Mouse (Mus musculus) forebrain, postnatal 0 days (tissue): ENCODE measurements at regions not wholly inside any gene's neighbourhood (a gene's known extent, or its start where the extent isn't known, plus 50 kb on each side); places are given as distances from the start of the nearest gene placed in this dataset.

ENCODE experiments used
- ATAC-seq: fragments of 200-750 bp; cut with Nextera tagmentation; 2 replicates; pipeline ENCODE4 v1.8.0; 2017; ENCODE audit warnings: mild to moderate bottlenecking, moderate library complexity
- DNase-seq: peaks from one replicate; pipeline ENCODE4 v3.0.0-alpha.2; 2015
- H3K27ac ChIP-seq: fragments of 300-500 bp; sonication (generic); 2 replicates; pipeline ENCODE4 v1.5.1; 2014; ENCODE audit warnings: low read depth, mild to moderate bottlenecking, antibody characterized with exemption, low read length, moderate library complexity, mixed read lengths
- H3K27me3 ChIP-seq: fragments of 300-500 bp; sonication (generic); 2 replicates; pipeline ENCODE4 v1.6.1; 2014; ENCODE audit warnings: mild to moderate bottlenecking, low read length, mixed read lengths; ENCODE audit not compliant: insufficient read depth
- H3K36me3 ChIP-seq: fragments of 300-500 bp; sonication (generic); 2 replicates; pipeline ENCODE4 v1.6.1; 2014; ENCODE audit warnings: mild to moderate bottlenecking, moderate library complexity; ENCODE audit not compliant: insufficient read depth
- H3K4me1 ChIP-seq: fragments of 300-500 bp; sonication (generic); 2 replicates; pipeline ENCODE4 v1.6.1; 2014; ENCODE audit warnings: antibody characterized with exemption; ENCODE audit not compliant: insufficient read depth
- H3K4me2 ChIP-seq: fragments of 300-500 bp; sonication (generic); 2 replicates; pipeline ENCODE4 v1.6.1; 2014; ENCODE audit warnings: low read depth, mild to moderate bottlenecking, moderate library complexity
- H3K4me3 ChIP-seq: fragments of 300-500 bp; sonication (generic); 2 replicates; pipeline ENCODE4 v1.5.1; 2014; ENCODE audit warnings: low read depth, low read length, mixed read lengths
- H3K9ac ChIP-seq: fragments of 300-500 bp; sonication (generic); 2 replicates; pipeline ENCODE4 v1.6.1; 2014; ENCODE audit warnings: mild to moderate bottlenecking
- H3K9me3 ChIP-seq: fragments of 300-500 bp; sonication (generic); 2 replicates; pipeline ENCODE4 v1.6.1; 2016; ENCODE audit warnings: low read length
- CTCF ChIP-seq: sonication (generic); IDR thresholded peaks from 2 replicates; pipeline ENCODE4 v1.5.1; 2016; ENCODE audit warnings: antibody characterized with exemption, control low read depth, low read depth
- WGBS: fragments of 180-500 bp; shearing (Covaris S2); extraction: QIAGEN DNeasy Blood & Tissue Kit; methylation state at CpG from one replicate; pipeline ENCODE4 v1.1.7; 2014; 5-methylcytosine and 5-hydroxymethylcytosine counted together

GRCm38 (mm10) chr14:120165496-120166045 is 109.9 kb upstream of the Mbnl2 start:
- no peak for TF ChIP-seq CTCF
- no peak for DNase-seq

DNA sequence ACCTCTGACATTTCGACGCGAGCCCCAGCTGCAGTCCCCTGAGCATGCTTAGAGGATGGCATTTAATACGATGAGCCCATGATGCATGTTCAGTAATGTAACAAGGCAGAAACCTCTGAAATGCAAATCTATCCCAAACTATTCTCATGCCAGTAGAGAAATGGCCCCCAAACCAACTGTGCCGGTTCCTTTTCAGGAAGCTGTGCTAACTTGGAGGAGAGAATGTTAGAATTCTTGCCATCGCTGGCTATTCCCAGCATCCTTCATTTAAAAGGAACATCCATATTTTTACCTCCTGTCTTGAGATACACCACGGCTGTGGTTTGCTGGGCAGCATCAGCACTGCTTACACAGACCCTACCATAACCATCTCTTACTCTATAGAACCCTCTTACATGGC is 104.7 kb upstream of the Mbnl2 start:
- Histone ChIP-seq H3K9me3 (no peaks in the 10 kb centered on the region), H3K4me2 (no peak overlapping the region), H3K4me3 (no peak overlapping the region), H3K36me3 (no peaks in the 10 kb centered on the region), H3K27me3 (no peaks in the 10 kb centered on the region), H3K27ac (no peak overlapping the region), H3K9ac (no peak overlapping the region), H3K4me1 (no peaks in the 10 kb centered on the region)
- DNase-seq (no peak), ATAC-seq (no peak)
- WGBS, result 81% methylated on average over 7 of the region's 7 CpGs
- TF ChIP-seq CTCF, result no peak

More at GRCm38 (mm10) chr14:120165496-120166045, 109.9 kb upstream of the Mbnl2 start:
- Histone ChIP-seq H3K4me1 (no peaks in the 10 kb centered on the region), H3K4me3 (no peak overlapping the region), H3K4me2 (no peak overlapping the region), H3K9me3 (no peaks in the 10 kb centered on the region), H3K36me3 (no peaks in the 10 kb centered on the region), H3K9ac (no peak overlapping the region), H3K27ac (no peak overlapping the region), H3K27me3 (no peaks in the 10 kb centered on the region)
- 89% methylated on average over 10 of the region's 10 CpGs for WGBS
- no peak for ATAC-seq

GRCm38 (mm10) chr14:120172058-120172457 is 103.4 kb upstream of the Mbnl2 start:
- no peak overlapping the region for H3K4me3 ChIP-seq
- H3K4me2 ChIP-seq, result no peak overlapping the region
- no peak overlapping the region for H3K9ac ChIP-seq
- ATAC-seq (no peak), DNase-seq (no peak)
- H3K27ac ChIP-seq, result no peak overlapping the region
- H3K27me3 ChIP-seq, result no peaks in the 10 kb centered on the region
- no peak for TF ChIP-seq CTCF
- WGBS, result 92% methylated on average over 4 of the region's 4 CpGs
- H3K9me3 ChIP-seq, result no peaks in the 10 kb centered on the region
- H3K36me3 ChIP-seq, result no peaks in the 10 kb centered on the region
- H3K4me1 ChIP-seq, result no peaks in the 10 kb centered on the region

- H3K27me3 ChIP-seq, result no peaks in the 10 kb centered on the region
- ATAC-seq (no peak), DNase-seq (no peak)
- no peak overlapping the region for H3K9ac ChIP-seq
- WGBS, result 81% methylated on average over 8 of the region's 8 CpGs
- no peak for TF ChIP-seq CTCF
- no peak overlapping the region for H3K4me2 ChIP-seq
- H3K27ac ChIP-seq, result no peak overlapping the region
- no peak overlapping the region for H3K4me3 ChIP-seq
- H3K4me1 ChIP-seq, result no peaks in the 10 kb centered on the region
- H3K36me3 ChIP-seq, result no peaks in the 10 kb centered on the region
- no peaks in the 10 kb centered on the region for H3K9me3 ChIP-seq
Measured at GRCm38 (mm10) chr14:120172844-120173243, 102.6 kb upstream of the Mbnl2 start.

GRCm38 (mm10) chr14:120174615-120175014 is 100.9 kb upstream of the Mbnl2 start:
- DNase-seq (peak; percentile 44), ATAC-seq (peak; percentile 64)
- no peak overlapping the region for H3K4me3 ChIP-seq
- WGBS, result 64% methylated on average over 5 of the region's 5 CpGs
- no peaks in the 10 kb centered on the region for H3K4me1 ChIP-seq
- no peak overlapping the region for H3K4me2 ChIP-seq
- H3K9me3 ChIP-seq, result no peaks in the 10 kb centered on the region
- H3K27me3 ChIP-seq, result no peaks in the 10 kb centered on the region
- no peaks in the 10 kb centered on the region for H3K36me3 ChIP-seq
- TF ChIP-seq CTCF, result no peak
- H3K9ac ChIP-seq, result no peak overlapping the region
- H3K27ac ChIP-seq, result no peak overlapping the region

DNA sequence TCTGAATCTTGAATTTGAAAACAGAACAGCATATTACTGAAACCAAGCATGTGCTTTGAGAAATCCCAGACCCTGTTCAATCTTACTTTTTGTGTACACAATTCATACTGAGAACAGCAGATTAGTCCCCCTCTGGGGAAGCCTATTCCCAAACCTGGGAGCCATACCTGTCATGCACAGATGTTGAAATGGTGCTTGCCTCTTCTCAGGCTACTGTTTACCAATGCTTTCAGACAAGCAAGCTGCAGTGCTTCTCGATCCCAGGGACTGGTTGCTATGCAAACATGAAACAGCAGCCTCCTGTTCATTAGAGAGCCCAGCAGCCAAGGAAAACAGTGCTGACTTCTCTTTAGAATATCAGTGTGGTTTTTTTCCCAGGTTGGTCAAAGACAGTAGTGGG is 80.3 kb upstream of the Mbnl2 start:
- Histone ChIP-seq H3K27me3 (no peaks in the 10 kb centered on the region), H3K9me3 (no peaks in the 10 kb centered on the region), H3K27ac (no peak overlapping the region), H3K9ac (no peak overlapping the region), H3K36me3 (no peaks in the 10 kb centered on the region), H3K4me3 (no peak overlapping the region), H3K4me1 (no peaks in the 10 kb centered on the region), H3K4me2 (no peak overlapping the region)
- 28% methylated on average over 1 of the region's 1 CpGs for WGBS
- ATAC-seq (no peak), DNase-seq (no peak)
- no peak for TF ChIP-seq CTCF

- no peak overlapping the region for H3K4me2 ChIP-seq
- H3K27ac ChIP-seq, result no peak overlapping the region
- H3K4me1 ChIP-seq, result no peaks in the 10 kb centered on the region
- H3K4me3 ChIP-seq, result no peak overlapping the region
- no peaks in the 10 kb centered on the region for H3K36me3 ChIP-seq
- no peaks in the 10 kb centered on the region for H3K27me3 ChIP-seq
- no peak overlapping the region for H3K9ac ChIP-seq
- 84% methylated on average over 3 of the region's 3 CpGs for WGBS
- TF ChIP-seq CTCF, result no peak
- DNase-seq, result no peak
- no peaks in the 10 kb centered on the region for H3K9me3 ChIP-seq
- no peak for ATAC-seq
Measured at GRCm38 (mm10) chr14:120211741-120212140, 63.7 kb upstream of the Mbnl2 start.
